Mouse (Mus musculus) layer of hippocampus, postnatal 10 days (tissue): ENCODE measurements at regions not wholly inside any gene's neighbourhood (a gene's known extent, or its start where the extent isn't known, plus 50 kb on each side); places are given as distances from the start of the nearest gene placed in this dataset.

ENCODE experiments used
- DNase-seq, 2 experiments: peaks; one replicate each; pipeline ENCODE4 v3.0.0; 2021; ENCODE audit warnings: low spot score in 2 of 2

- no peak for DNase-seq
Measured at GRCm38 (mm10) chrX:82741478-82741877, 207.2 kb upstream of the Dmd start.

- DNase-seq = no peak
Measured at GRCm38 (mm10) chrX:82764204-82764603, 184.5 kb upstream of the Dmd start.

GRCm38 (mm10) chrX:82809171-82809570, 139.5 kb upstream of the Dmd start:
- DNase-seq = no peak

GRCm38 (mm10) chrX:82814618-82815017, 134.1 kb upstream of the Dmd start:
- peak; percentile 5 to 16 for DNase-seq

GRCm38 (mm10) chrX:82817045-82817444, 131.6 kb upstream of the Dmd start:
- DNase-seq = peak; percentile 3 to 23

- DNase-seq = no peak
Measured at GRCm38 (mm10) chrX:82823606-82824005, 125.1 kb upstream of the Dmd start.

- no peak for DNase-seq
Measured at GRCm38 (mm10) chrX:82866116-82866515, 82.6 kb upstream of the Dmd start.
